Mouse (Mus musculus): ENCODE results near the gene Eif2ak4. TPM values are rescaled to one million over a fixed set of nuclear protein-coding genes. Genes with fewer than 3 reads are reported as not detected.
A peak's percentile ranks its signal among the peaks of the same experiment; 100 is the strongest.

The Eif2ak4 gene
- polyA plus RNA-seq, 1 experiment from 2014 or later: 15.7 TPM

GRCm38 (mm10) chr2:118495024-118495423 lies 106.6 kb downstream of the Eif2ak4 start:
- Histone ChIP-seq H3K27me3 (no peaks in the 10 kb centered on the region), H3K9me3 (no peaks in the 10 kb centered on the region), H3K4me1 (peaks cover 38% of the 10 kb centered on the region), H3K9ac (no peak overlapping the region), H3K27ac (no peak overlapping the region), H3K4me2 (replicated peaks) (no peak overlapping the region), H3K36me3 (no peaks in the 10 kb centered on the region), H3K4me3 (no peak overlapping the region)
- WGBS: 73% methylated on average over 9 of the region's 9 CpGs
- no peak for ATAC-seq (ENCODE audit: insufficient number of reproducible peaks, insufficient read depth, low FRiP score, low TSS enrichment)

DNA sequence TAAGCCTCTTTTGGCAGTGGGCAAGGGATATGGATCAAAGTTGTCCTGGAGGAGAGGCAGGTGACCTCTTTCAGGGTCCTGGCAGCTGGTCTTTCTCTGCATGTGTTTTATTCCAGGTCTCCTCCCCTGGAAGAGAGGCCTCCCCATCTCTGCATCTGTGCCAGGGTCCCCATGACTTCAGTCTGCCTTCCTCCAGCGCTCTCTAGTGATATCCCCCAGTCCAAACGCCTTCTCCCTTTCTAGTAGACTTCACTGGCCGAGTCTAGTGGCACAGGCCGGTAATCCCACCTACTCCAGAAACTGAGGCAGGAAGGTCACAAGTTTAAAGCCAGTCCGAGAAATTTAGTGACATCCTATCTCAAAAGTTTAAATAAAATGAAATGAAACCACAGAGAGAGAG lies 109.5 kb downstream of the Eif2ak4 start:
- H3K4me1 ChIP-seq: peaks cover 30% of the 10 kb centered on the region
- H3K4me3 ChIP-seq: no peak overlapping the region
- no peaks in the 10 kb centered on the region for H3K36me3 ChIP-seq
- H3K4me2 ChIP-seq (replicated peaks): no peak overlapping the region
- no peak overlapping the region for H3K27ac ChIP-seq
- H3K27me3 ChIP-seq: no peaks in the 10 kb centered on the region
- H3K9me3 ChIP-seq: no peaks in the 10 kb centered on the region
- H3K9ac ChIP-seq: peak overlapping the region; percentile 3; the same call in 1 of the 2 replicates
- 81% methylated on average over 5 of the region's 5 CpGs for WGBS
- no peak for ATAC-seq (ENCODE audit: insufficient number of reproducible peaks, insufficient read depth, low FRiP score, low TSS enrichment)

GRCm38 (mm10) chr2:118498476-118498875 lies 110.1 kb downstream of the Eif2ak4 start:
- Histone ChIP-seq H3K36me3 (no peaks in the 10 kb centered on the region), H3K9me3 (no peaks in the 10 kb centered on the region), H3K4me2 (replicated peaks) (no peak overlapping the region), H3K4me3 (no peak overlapping the region), H3K27ac (peak overlapping the region; percentile 72), H3K4me1 (peaks cover 30% of the 10 kb centered on the region), H3K27me3 (no peaks in the 10 kb centered on the region), H3K9ac (no peak overlapping the region)
- 81% methylated on average over 6 of the region's 6 CpGs for WGBS
- ATAC-seq (ENCODE audit: insufficient number of reproducible peaks, insufficient read depth, low FRiP score, low TSS enrichment): no peak

- Histone ChIP-seq H3K36me3 (no peaks in the 10 kb centered on the region), H3K9ac (no peak overlapping the region), H3K9me3 (no peaks in the 10 kb centered on the region), H3K27ac (peak overlapping the region; percentile 72), H3K4me3 (no peak overlapping the region), H3K4me1 (peaks cover 30% of the 10 kb centered on the region), H3K4me2 (replicated peaks) (no peak overlapping the region), H3K27me3 (no peaks in the 10 kb centered on the region)
- WGBS: 24% methylated on average over 20 of the region's 20 CpGs
- peak; percentile 76 for ATAC-seq (ENCODE audit: insufficient number of reproducible peaks, insufficient read depth, low FRiP score, low TSS enrichment)
Measured at GRCm38 (mm10) chr2:118499135-118499961, 110.9 kb downstream of the Eif2ak4 start.

DNA sequence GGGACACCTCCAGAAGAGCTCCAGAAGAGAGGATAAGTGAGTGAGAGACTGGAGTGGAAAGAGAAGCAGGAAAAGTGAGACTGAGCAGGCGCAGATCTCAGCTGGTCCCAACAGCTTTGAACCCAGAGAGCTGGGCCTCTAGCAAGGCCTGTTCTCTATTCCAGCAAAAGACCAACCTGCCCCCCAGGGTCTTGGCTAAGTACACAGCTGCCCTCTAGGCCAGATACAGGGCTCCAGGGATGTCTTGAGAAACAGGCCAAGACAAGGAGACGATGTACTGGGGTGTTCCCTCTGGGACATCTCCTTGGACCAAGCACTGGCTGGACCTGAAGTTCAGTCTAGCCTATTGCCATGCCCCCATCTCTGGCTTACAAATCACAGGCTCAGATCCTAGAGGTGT lies 111.8 kb downstream of the Eif2ak4 start:
- no peak overlapping the region for H3K4me3 ChIP-seq
- no peak for ATAC-seq (ENCODE audit: insufficient number of reproducible peaks, insufficient read depth, low FRiP score, low TSS enrichment)
- H3K27ac ChIP-seq: peak overlapping the region; percentile 72
- H3K4me1 ChIP-seq: peaks cover 30% of the 10 kb centered on the region
- 76% methylated on average over 2 of the region's 2 CpGs for WGBS
- no peak overlapping the region for H3K9ac ChIP-seq
- H3K9me3 ChIP-seq: no peaks in the 10 kb centered on the region
- no peak overlapping the region for H3K4me2 ChIP-seq (replicated peaks)
- no peaks in the 10 kb centered on the region for H3K36me3 ChIP-seq
- no peaks in the 10 kb centered on the region for H3K27me3 ChIP-seq

GRCm38 (mm10) chr2:118507126-118507525 lies 118.7 kb downstream of the Eif2ak4 start:
- WGBS: 87% methylated on average over 7 of the region's 7 CpGs

GRCm38 (mm10) chr2:118509688-118510446 lies 121.4 kb downstream of the Eif2ak4 start:
- Histone ChIP-seq H3K27ac (peak overlapping the region; percentile 83), H3K4me3 (no peak overlapping the region), H3K36me3 (no peaks in the 10 kb centered on the region), H3K4me2 (replicated peaks) (peak overlapping the region; percentile 22; the same call in 1 of the 2 replicates), H3K27me3 (no peaks in the 10 kb centered on the region), H3K9me3 (no peaks in the 10 kb centered on the region), H3K9ac (peak overlapping the region; percentile 7; the same call in 1 of the 2 replicates), H3K4me1 (peaks cover 19% of the 10 kb centered on the region)
- no peak; the same call in 1 of the 2 replicates for ATAC-seq (ENCODE audit: insufficient number of reproducible peaks, insufficient read depth, low FRiP score, low TSS enrichment)
- 47% methylated on average over 8 of the region's 8 CpGs for WGBS

More at GRCm38 (mm10) chr2:118507126-118507525, 118.7 kb downstream of the Eif2ak4 start:
- H3K27me3 ChIP-seq: no peaks in the 10 kb centered on the region
- H3K27ac ChIP-seq: no peak overlapping the region
- no peaks in the 10 kb centered on the region for H3K36me3 ChIP-seq
- H3K9me3 ChIP-seq: no peaks in the 10 kb centered on the region
- H3K9ac ChIP-seq: no peak overlapping the region
- peaks cover 19% of the 10 kb centered on the region for H3K4me1 ChIP-seq
- no peak for ATAC-seq (ENCODE audit: insufficient number of reproducible peaks, insufficient read depth, low FRiP score, low TSS enrichment)
- H3K4me2 ChIP-seq (replicated peaks): no peak overlapping the region
- no peak overlapping the region for H3K4me3 ChIP-seq

DNA sequence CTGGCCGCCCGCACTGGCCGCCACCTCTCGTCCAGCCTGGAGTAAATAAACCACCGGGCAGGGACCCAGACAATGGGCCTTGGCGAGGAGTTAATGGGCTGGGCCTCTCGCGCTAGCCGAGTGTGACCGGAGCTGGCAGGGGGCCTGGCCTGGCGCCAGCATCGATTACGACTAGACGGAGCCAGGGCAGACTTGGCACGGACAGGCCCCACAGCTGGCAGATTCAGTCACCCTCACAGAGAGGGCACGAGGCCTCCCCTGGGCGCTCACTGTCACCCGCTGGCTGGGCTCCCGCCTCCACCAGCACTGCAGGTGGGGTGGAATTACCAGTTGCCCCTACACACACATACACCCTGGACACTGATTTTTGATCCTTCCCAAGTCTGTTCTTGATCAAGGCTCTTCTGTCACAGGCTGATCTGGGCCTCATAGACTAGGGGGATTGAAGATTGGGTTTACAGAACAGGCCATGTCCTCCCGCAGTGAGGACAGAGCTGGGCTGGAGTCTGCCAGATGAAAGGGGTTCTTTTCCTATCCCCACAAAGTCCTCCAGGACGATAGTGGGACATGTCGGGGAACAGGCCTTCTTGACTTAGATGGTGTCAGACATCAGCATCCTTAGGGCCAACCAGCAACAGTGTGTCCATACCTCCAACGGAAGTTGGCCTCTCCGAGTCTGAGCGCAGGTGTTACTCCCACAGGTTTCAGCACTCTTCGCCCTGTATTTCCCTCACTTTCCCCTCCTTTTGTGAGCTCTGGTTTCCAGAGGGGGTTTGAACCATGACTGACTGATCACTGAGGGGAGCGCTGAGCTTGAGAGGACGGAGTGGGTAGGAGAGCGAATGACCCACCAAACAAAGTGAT lies 122.3 kb downstream of the Eif2ak4 start:
- Histone ChIP-seq H3K27me3 (no peaks in the 10 kb centered on the region), H3K9me3 (no peaks in the 10 kb centered on the region), H3K4me3 (no peak overlapping the region), H3K36me3 (no peaks in the 10 kb centered on the region), H3K4me2 (replicated peaks) (peak overlapping the region; percentile 22; the same call in 1 of the 2 replicates), H3K9ac (peak overlapping the region; percentile 7; the same call in 1 of the 2 replicates), H3K4me1 (peaks cover 19% of the 10 kb centered on the region), H3K27ac (peak overlapping the region; percentile 83)
- peak; percentile 68 for ATAC-seq (ENCODE audit: insufficient number of reproducible peaks, insufficient read depth, low FRiP score, low TSS enrichment)
- WGBS: 35% methylated on average over 29 of the region's 29 CpGs

GRCm38 (mm10) chr2:118511779-118512417 lies 123.5 kb downstream of the Eif2ak4 start:
- no peak overlapping the region for H3K9ac ChIP-seq
- no peak for ATAC-seq (ENCODE audit: insufficient number of reproducible peaks, insufficient read depth, low FRiP score, low TSS enrichment)
- H3K27ac ChIP-seq: peak overlapping the region; percentile 13; the same call in 1 of the 2 replicates
- H3K4me2 ChIP-seq (replicated peaks): no peak overlapping the region
- peaks cover 19% of the 10 kb centered on the region for H3K4me1 ChIP-seq
- no peaks in the 10 kb centered on the region for H3K36me3 ChIP-seq
- H3K4me3 ChIP-seq: no peak overlapping the region
- H3K27me3 ChIP-seq: no peaks in the 10 kb centered on the region
- no peaks in the 10 kb centered on the region for H3K9me3 ChIP-seq
- 46% methylated on average over 11 of the region's 11 CpGs for WGBS

GRCm38 (mm10) chr2:118512418-118513377 lies 124.3 kb downstream of the Eif2ak4 start:
- H3K4me3 ChIP-seq: no peak overlapping the region
- 77% methylated on average over 16 of the region's 16 CpGs for WGBS
- no peak overlapping the region for H3K4me2 ChIP-seq (replicated peaks)

More at GRCm38 (mm10) chr2:118512418-118513377, 124.3 kb downstream of the Eif2ak4 start:
- Histone ChIP-seq H3K9ac (no peak overlapping the region), H3K4me1 (peaks cover 19% of the 10 kb centered on the region), H3K27ac (no peak overlapping the region; the same call in 1 of the 2 replicates), H3K27me3 (no peaks in the 10 kb centered on the region), H3K9me3 (no peaks in the 10 kb centered on the region), H3K36me3 (no peaks in the 10 kb centered on the region)
- no peak for ATAC-seq (ENCODE audit: insufficient number of reproducible peaks, insufficient read depth, low FRiP score, low TSS enrichment)

Measured in embryonic facial prominence, embryonic 12.5 days (tissue).